Mouse (Mus musculus): ENCODE data around the gene Odaph. TPM values are rescaled to one million over a fixed set of nuclear protein-coding genes. Genes with fewer than 3 reads are reported as not detected.

The Odaph gene
- total and polyA plus RNA-seq, 3 experiments: not detected

DNA sequence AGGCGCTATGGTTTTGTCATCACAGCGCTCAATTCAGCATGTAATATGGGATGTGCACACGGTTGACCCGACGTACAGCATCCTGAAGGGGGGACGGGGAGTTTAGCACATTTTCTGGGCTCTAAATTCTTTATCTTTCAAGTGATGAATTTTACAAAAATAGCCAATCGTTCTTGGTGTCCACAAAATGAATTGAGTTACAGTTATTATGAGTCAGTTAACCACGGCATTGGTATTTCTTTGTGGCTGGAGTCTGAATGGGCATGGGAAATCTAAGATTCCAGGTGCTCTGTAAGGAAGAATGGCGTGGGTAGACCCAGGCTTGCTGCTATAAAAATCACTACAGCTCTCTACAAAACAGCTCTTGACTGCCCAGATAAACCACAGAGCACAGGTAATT is 2.0 kb downstream of the Odaph start:
- no peak for DNase-seq

DNA sequence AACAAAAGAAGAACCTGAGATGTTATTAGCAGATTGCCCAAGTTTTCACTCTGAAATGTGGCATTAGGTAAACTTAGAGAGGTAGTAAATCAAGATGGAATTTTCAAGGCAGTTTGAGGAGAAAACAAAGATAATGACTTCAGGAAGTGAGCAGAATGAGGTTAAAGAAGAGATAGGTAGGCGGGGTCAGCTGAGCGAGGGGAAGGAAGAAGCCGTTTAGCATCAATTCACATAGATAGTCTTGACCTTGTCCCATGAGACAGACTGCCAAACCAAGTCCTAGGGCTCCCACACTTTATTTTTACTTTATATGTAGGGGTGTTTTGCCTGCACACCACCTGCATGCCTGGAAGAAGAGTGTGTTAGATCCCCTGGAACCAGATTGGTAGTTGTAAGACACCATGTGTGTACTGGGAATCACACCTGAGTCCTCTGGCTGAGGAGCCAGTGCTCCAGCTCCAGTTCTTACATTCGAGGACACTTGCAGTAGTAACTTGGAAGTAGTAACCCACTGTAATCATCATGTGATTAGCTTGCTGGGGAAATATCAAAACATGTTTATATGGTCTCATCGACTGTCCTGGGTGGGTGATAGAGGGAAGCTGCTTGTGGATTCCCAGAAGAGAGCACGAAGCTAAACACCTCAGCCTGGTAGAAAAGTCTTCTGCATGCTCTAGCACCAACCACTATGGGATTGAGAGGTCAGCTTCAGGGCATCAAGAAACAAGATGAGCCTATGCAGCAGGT is 4.1 kb downstream of the Odaph start:
- no peak for DNase-seq

DNA sequence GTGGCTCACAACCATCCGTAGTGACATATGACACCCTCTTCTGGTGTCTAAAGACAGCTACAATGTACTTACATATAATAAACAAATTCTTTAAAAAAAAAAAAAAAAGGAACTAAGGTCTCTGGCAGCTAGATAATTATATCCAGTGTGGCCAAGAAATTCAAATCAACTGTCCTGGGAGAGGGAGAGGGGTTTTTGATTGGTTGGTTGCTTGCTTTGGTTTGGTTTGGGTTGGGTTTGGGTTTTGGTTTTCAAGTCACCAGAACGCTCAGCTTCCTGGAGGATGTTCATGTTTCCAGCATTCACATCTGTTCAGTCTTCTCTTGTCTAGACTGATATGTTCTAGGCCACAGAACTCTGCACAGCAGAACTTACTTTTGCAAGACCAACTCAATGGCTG is 5.8 kb downstream of the Odaph start:
- no peak for DNase-seq

DNA sequence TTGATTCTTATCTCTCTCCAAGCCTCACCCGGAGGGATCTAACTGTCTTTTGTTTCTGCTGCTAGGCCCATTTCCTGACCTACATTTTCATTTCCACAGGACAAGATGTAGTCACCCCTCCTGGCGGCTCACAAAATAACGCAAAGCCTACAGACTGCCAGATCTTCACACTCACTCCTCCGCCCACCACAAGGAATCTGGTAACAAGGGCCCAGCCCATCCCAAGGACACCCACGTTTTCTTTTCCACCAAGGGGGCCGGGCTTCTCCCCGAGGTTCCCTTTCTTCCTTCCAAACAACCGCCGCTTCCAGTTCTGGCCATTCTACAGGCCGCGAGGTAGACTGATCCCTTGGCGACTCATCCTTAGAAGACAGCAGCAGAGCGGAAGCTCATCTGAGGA is 7.3 kb downstream of the Odaph start:
- DNase-seq: peak; percentile 30

DNA sequence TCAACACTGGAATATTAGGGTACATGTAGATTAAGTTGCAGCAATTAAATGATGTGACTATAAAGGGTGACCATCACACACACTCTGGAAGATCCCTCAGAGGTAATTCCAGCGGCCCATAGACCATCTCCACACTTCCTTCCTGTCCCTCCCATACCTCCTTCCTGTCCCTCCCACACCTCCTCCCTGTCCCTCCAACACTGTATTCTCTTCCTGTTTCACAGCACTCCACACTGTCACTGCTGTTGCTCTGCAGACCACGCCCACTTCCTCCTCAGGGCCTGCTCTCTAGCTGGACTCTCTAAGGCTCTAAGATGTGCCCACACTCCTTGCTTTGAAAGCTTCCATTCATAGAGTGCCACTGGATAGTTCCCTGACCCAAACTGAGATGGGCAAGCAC is 13.5 kb downstream of the Odaph start:
- no peak for DNase-seq

DNA sequence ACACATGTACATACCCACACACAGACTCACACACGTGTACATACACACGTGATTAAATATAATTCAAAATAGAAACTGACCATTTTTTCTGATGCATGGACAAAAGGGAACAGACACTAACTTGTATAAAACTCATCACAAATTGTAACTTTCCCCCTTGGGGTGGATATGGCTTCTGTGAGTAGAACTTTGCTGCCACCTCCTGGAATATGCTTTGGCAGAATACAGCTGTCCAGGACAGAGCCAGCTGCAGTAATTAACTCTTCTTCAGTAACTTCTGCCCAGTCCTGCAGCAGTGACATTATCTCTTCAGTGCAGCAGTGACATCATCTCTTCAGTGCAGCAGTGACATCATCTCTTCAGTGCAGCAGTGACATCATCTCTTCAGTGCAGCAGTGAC is 15.7 kb downstream of the Odaph start:
- DNase-seq: peak; percentile 25

DNA sequence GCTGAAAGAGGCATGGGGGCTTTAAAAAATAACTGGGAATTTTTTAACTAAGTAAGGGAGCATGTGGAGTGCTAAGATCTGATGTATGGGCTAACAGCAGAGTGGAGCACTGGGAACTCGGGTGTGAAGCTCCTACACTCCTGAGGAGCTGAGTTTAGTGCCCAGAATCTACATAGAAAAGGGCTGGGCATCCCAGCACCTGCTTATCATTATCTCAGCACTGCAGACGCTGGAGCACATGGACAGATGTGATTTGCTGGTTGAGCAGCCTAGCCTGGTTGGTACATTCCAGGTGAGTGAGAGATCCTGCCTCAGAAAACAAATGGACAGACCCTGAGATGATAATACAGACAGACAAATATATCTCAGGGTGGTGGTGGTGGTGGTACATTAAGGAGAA is 22.6 kb downstream of the Odaph start:
- no peak for DNase-seq

DNA sequence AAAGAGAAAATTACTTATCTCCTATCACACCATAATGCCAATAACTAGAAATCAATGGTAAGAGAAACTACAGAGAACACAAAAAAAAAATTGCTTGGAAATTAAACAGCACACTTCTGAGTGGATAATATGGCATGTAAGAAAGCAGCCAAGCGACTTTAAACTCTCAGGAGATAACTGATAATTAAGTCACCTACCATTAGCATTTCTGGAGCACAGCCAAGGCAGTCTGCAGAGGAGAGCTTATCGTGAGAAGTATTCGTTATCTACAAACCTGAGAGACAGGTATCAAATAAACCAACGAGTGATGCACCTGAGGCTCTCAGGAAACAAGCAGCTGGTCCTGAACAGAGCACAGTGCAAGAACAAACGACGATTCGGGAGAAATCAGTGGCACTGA is 24.5 kb downstream of the Odaph start:
- DNase-seq: no peak

DNA sequence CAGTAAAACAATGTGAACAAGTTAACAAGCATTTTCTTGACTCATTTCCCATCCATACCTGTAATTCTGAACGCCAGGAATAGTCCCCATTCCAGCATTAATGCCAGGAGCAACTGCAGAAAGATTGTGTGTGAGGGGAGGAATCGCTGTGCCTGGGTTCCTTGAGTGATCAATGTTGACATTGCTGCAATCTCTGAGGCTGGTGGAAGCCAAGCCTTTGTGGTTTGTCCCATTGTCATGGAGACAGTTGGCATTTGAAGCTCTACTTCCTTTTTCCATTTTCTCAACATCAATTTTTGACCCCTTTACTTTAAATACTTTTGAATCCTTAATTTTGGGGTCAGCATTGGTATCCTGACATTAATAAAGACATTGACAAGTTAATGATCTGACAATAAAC is 32.7 kb downstream of the Odaph start:
- no peak for DNase-seq

DNA sequence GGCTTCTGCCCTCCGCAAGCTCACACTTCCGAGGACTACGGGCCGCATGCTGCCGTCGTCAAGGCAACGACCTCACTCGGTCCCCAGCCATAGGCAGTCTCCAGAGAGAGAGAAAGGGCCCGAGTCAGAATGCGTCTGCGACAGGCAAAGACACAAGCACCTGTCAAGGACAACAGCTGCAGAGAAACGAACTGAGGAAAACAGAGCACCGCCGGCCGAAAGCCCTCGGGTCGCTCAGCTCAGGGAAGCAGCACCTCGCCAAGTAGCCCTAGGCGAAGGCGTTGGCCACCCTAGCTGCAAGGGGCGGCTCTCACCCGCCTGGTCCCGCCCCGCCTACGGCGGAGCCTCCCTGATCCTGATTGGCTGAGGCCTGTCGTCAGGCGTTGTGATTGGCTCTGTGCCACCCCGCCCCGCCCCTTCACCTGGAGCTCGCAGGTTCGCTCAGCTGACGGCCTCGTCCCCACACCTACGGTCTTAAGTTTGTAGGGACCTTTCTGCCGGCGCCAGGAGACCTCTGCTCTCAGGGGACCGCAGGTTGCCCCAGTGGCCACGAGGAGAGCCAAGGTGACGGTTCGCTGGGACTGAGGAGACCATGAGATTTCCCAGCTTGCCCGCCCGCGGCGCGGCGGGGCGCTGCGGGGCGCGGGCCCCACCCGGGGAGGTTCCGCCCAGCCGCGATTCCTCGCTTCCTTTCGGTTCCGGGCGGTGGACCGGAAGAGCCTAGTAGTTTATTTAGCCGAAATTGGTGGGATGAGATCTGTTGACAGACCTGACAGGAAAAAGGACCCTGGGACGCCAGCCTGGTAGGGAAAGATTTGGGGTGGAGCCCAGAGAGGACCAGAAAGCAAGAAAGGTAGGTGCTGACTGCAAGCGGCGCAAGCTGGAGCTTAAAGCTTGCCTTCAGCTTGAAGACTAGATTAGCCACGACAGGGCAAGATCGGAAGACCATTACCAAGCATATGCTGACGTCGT is 55.4 kb downstream of the Odaph start:
- DNase-seq: peak; percentile 97

DNA sequence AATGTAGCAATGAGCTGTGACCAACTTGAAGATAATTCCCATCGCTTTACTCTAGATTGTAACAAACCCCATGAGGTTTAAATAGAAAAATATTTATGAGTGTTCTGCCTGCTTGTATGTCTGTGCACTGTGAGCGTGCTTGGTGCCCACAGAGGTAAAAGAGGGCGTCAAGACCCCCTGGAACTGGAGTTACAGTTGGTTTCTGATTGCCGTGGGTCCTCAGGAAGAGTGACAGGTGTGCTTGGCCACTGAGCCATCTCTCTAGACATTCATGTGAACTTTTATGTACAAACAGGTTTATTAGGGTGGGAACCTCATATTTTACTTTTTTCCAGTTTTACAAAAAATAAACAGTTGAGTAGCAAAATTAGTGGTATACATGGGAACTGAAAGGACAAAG is 56.5 kb downstream of the Odaph start, which contains the start of gene Cdkl2:
TSS of gene Cdkl2 (minus strand) at position 101 of the 400 bp plus-strand sequence.
- DNase-seq: no peak

Other genes with a start within 250 kb of the Odaph start
- gene Rchy1, start 24.4 kb upstream of the Odaph start, total RNA-seq (2021): 10 to 100 TPM; 54.2 to 61.2 TPM
- gene Rchy1, start 24.4 kb upstream of the Odaph start, polyA plus RNA-seq (2012; rRNA removed): 10.8 and 11.5 TPM in 2 replicates
- gene Cdkl2, start 56.4 kb downstream of the Odaph start, total RNA-seq (2021): 1 to 10 TPM; 4.9 to 6.9 TPM
- 0.60 and 0.62 TPM in 2 replicates for gene Cdkl2, start 56.4 kb downstream of the Odaph start, polyA plus RNA-seq (2012; rRNA removed)
- gene G3bp2, start 96.2 kb downstream of the Odaph start, total RNA-seq (2021): 100 to 1,000 TPM; 142 to 168 TPM
- 9.7 and 12.5 TPM in 2 replicates for gene G3bp2, start 96.2 kb downstream of the Odaph start, polyA plus RNA-seq (2012; rRNA removed)
- gene Uso1, start 150.5 kb downstream of the Odaph start, total RNA-seq (2021): 100 to 1,000 TPM in 1 of 2 experiments, 10 to 100 TPM in 1; 88.8 to 113 TPM
- 22.8 and 35.4 TPM in 2 replicates for gene Uso1, start 150.5 kb downstream of the Odaph start, polyA plus RNA-seq (2012; rRNA removed)
- not detected for gene U90926, start 227.9 kb downstream of the Odaph start, total RNA-seq (2021)
- not detected in 2 replicates for gene U90926, start 227.9 kb downstream of the Odaph start, polyA plus RNA-seq (2012; rRNA removed)

All from adrenal gland, adult 2 months (tissue).